Mouse (Mus musculus) liver, embryonic 14.5 days (tissue): ENCODE measurements around the gene Olfr724. TPM values are rescaled to one million over a fixed set of nuclear protein-coding genes. Genes with fewer than 3 reads are reported as not detected.
"Not testable (repeated sequence)": the region's sequence is repeated elsewhere in the genome, so short reads cannot be mapped to it uniquely, and the experiment has no call there.

Source experiments
- ATAC-seq: fragments of 200-750 bp; cut with Nextera tagmentation; 2 replicates; pipeline ENCODE4 v1.8.0; 2017; ENCODE audit warnings: moderate number of reproducible peaks, mild to moderate bottlenecking, moderate library complexity; ENCODE audit not compliant: insufficient read depth
- DNase-seq, 3 experiments: peaks; one replicate each; pipeline ENCODE4 v3.0.0-alpha.2; 2012 to 2013; ENCODE audit warnings: low read depth in 3 of 3, low spot score in 3 of 3
- H3K27ac ChIP-seq: fragments of 300-500 bp; sonication (generic); 2 replicates; pipeline ENCODE4 v1.5.1; 2014; ENCODE audit warnings: moderate library complexity, mild to moderate bottlenecking, control low read depth, inconsistent platforms
- H3K27me3 ChIP-seq: fragments of 300-500 bp; sonication (generic); 2 replicates; pipeline ENCODE4 v1.6.1; 2014; ENCODE audit warnings: mild to moderate bottlenecking, low read length, moderate library complexity; ENCODE audit not compliant: control insufficient read depth, insufficient read depth
- H3K36me3 ChIP-seq: fragments of 300-500 bp; sonication (generic); replicated peaks from 2 replicates; pipeline ENCODE4 v1.6.1; 2014; ENCODE audit warnings: low read depth; ENCODE audit not compliant: control insufficient read depth, insufficient read depth
- H3K4me1 ChIP-seq, 2 experiments: fragments of 200-500 bp in 1 of 2; fragments of 300-500 bp in 1 of 2; sonication (generic) in 1 of 2; replicated peaks; 2 replicates each; pipeline ENCODE4 v1.6.1; 2012 to 2014; ENCODE audit warnings: antibody characterized with exemption in 1 of 2, inconsistent platforms in 1 of 2, low read length in 1 of 2; ENCODE audit not compliant: control insufficient read depth in 2 of 2, insufficient read depth in 2 of 2
- H3K4me2 ChIP-seq: fragments of 300-500 bp; sonication (generic); 2 replicates; pipeline ENCODE4 v1.6.1; 2014; ENCODE audit warnings: low read depth, mild to moderate bottlenecking, control low read depth, moderate library complexity
- H3K4me3 ChIP-seq, 2 experiments: fragments of 200-500 bp in 1 of 2; fragments of 300-500 bp in 1 of 2; sonication (generic) in 1 of 2; 2 replicates each; pipeline ENCODE4 v1.5.1; 2012 to 2014; ENCODE audit warnings: low read depth in 2 of 2, low read length in 2 of 2, mild to moderate bottlenecking in 2 of 2, control low read depth in 1 of 2, inconsistent platforms in 1 of 2, moderate library complexity in 1 of 2; ENCODE audit not compliant: insufficient read depth in 1 of 2
- H3K9ac ChIP-seq: fragments of 300-500 bp; sonication (generic); replicated peaks from 2 replicates; pipeline ENCODE4 v1.6.1; 2014; ENCODE audit warnings: mild to moderate bottlenecking, control low read depth, moderate library complexity
- H3K9me3 ChIP-seq: fragments of 300-500 bp; sonication (generic); 2 replicates; pipeline ENCODE4 v1.6.1; 2016; ENCODE audit warnings: low read length, mixed read lengths; ENCODE audit not compliant: control insufficient read depth
- CTCF ChIP-seq: IDR thresholded peaks from 2 replicates; pipeline ENCODE4 v1.5.1; 2016; ENCODE audit warnings: antibody characterized with exemption, low read depth, control low read depth
- EP300 ChIP-seq: IDR thresholded peaks from 2 replicates; pipeline ENCODE4 v1.6.1; 2016; ENCODE audit warnings: antibody characterized with exemption, low read depth
- WGBS: fragments of 180-500 bp; shearing (Covaris S2); extraction: QIAGEN DNeasy Blood & Tissue Kit; methylation state at CpG from one replicate; pipeline ENCODE4 v1.1.7; 2014; ENCODE audit not compliant: insufficient replicate concordance; 5-methylcytosine and 5-hydroxymethylcytosine counted together
- polyA plus RNA-seq, 2 experiments: library from polyadenylated mRNA; depleted of rRNA in 1 of 2; stranded (reverse) in 1 of 2; unstranded in 1 of 2; fragments of >200 nt; fragmentation: Nextera tagmentation in 1 of 2; extraction: Ambion mirVana in 1 of 2; gene quantifications; 2 replicates each; pipeline versions ENCODE4 v1.2.1 to v1.2.3; 2012 to 2014

Olfr724 gene
- polyA plus RNA-seq (2012; rRNA removed), result not detected in 2 replicates
- not detected in 2 replicates for polyA plus RNA-seq (2014; fragmentation: Nextera tagmentation; extraction: Ambion mirVana)

GRCm38 (mm10) chr14:49963174-49963573 is at the start of gene Olfr724:
Olfr724 (minus strand) TSS chr14:49963274.
- H3K27me3 ChIP-seq, H3K9me3 ChIP-seq, H3K4me1 ChIP-seq, H3K4me2 ChIP-seq, ATAC-seq, H3K4me3 ChIP-seq, H3K27ac ChIP-seq, DNase-seq, H3K9ac ChIP-seq, H3K36me3 ChIP-seq: not testable (repeated sequence)
- 54% methylated on average over 1 of the region's 1 CpGs for WGBS

GRCm38 (mm10) chr14:49955890-49956289 is 7.2 kb downstream of the Olfr724 start:
- Histone ChIP-seq H3K27me3 (no peaks in the 10 kb centered on the region), H3K36me3 (no peaks in the 10 kb centered on the region), H3K9me3 (no peaks in the 10 kb centered on the region), H3K9ac (no peak overlapping the region), H3K4me3 (no peak overlapping the region), H3K27ac (no peak overlapping the region), H3K4me1 (no peaks in the 10 kb centered on the region), H3K4me2 (no peak overlapping the region)
- 10% methylated on average over 2 of the region's 2 CpGs for WGBS
- TF ChIP-seq CTCF, result no peak
- no peak for TF ChIP-seq EP300
- no peak for ATAC-seq
- DNase-seq, result no peak

GRCm38 (mm10) chr14:49931687-49932086 is 31.4 kb downstream of the Olfr724 start, which contains the start of gene Olfr723:
Olfr723 (minus strand) TSS chr14:49931787.
- H3K4me3 ChIP-seq, H3K27ac ChIP-seq, H3K4me2 ChIP-seq, H3K9ac ChIP-seq, H3K9me3 ChIP-seq, DNase-seq, H3K4me1 ChIP-seq, H3K27me3 ChIP-seq, H3K36me3 ChIP-seq, ATAC-seq: not testable (repeated sequence)

Other genes with a start within 250 kb of the Olfr724 start
- gene Armh4, start 179.9 kb downstream of the Olfr724 start, polyA plus RNA-seq (2012; rRNA removed), result 0.12 and 0.22 TPM in 2 replicates
- gene Armh4, start 179.9 kb downstream of the Olfr724 start, polyA plus RNA-seq (2014; fragmentation: Nextera tagmentation; extraction: Ambion mirVana), result 0.36 and 0.52 TPM in 2 replicates
- not detected in 2 replicates for gene Olfr722, start 61.3 kb downstream of the Olfr724 start, polyA plus RNA-seq (2012; rRNA removed)
- not detected in 2 replicates for gene Olfr722, start 61.3 kb downstream of the Olfr724 start, polyA plus RNA-seq (2014; fragmentation: Nextera tagmentation; extraction: Ambion mirVana)
- gene Olfr723, start 31.5 kb downstream of the Olfr724 start, polyA plus RNA-seq (2012; rRNA removed), result not detected in 2 replicates
- not detected in 2 replicates for gene Olfr723, start 31.5 kb downstream of the Olfr724 start, polyA plus RNA-seq (2014; fragmentation: Nextera tagmentation; extraction: Ambion mirVana)
- not detected in 2 replicates for gene Olfr725, start 77.1 kb upstream of the Olfr724 start, polyA plus RNA-seq (2012; rRNA removed)
- gene Olfr725, start 77.1 kb upstream of the Olfr724 start, polyA plus RNA-seq (2014; fragmentation: Nextera tagmentation; extraction: Ambion mirVana), result not detected in 2 replicates
- gene Olfr726, start 127.7 kb upstream of the Olfr724 start, polyA plus RNA-seq (2012; rRNA removed), result not detected in 2 replicates
- not detected in 2 replicates for gene Olfr726, start 127.7 kb upstream of the Olfr724 start, polyA plus RNA-seq (2014; fragmentation: Nextera tagmentation; extraction: Ambion mirVana)
- gene Olfr727, start 159.9 kb upstream of the Olfr724 start, polyA plus RNA-seq (2012; rRNA removed), result not detected in 2 replicates
- not detected in 2 replicates for gene Olfr727, start 159.9 kb upstream of the Olfr724 start, polyA plus RNA-seq (2014; fragmentation: Nextera tagmentation; extraction: Ambion mirVana)
- gene Olfr728, start 179.4 kb upstream of the Olfr724 start, polyA plus RNA-seq (2012; rRNA removed), result not detected in 2 replicates
- gene Olfr728, start 179.4 kb upstream of the Olfr724 start, polyA plus RNA-seq (2014; fragmentation: Nextera tagmentation; extraction: Ambion mirVana), result not detected in 2 replicates
- gene Olfr729, start 189.6 kb upstream of the Olfr724 start, polyA plus RNA-seq (2012; rRNA removed), result not detected in 2 replicates
- not detected in 2 replicates for gene Olfr729, start 189.6 kb upstream of the Olfr724 start, polyA plus RNA-seq (2014; fragmentation: Nextera tagmentation; extraction: Ambion mirVana)
- gene Olfr730, start 224.9 kb upstream of the Olfr724 start, polyA plus RNA-seq (2012; rRNA removed), result not detected in 2 replicates
- not detected in 2 replicates for gene Olfr730, start 224.9 kb upstream of the Olfr724 start, polyA plus RNA-seq (2014; fragmentation: Nextera tagmentation; extraction: Ambion mirVana)